Mouse (Mus musculus) c-Kit-positive CD71-positive TER-119-negative erythroid progenitor cells, embryonic 14.5 days (primary cell): Measurements from ENCODE around the gene Galnt10.

ENCODE experiments used
- DNase-seq: peaks from one replicate; pipeline ENCODE4 v3.0.0-alpha.2; 2013; ENCODE audit warnings: low read depth

The Galnt10 gene

GRCm38 (mm10) chr11:57732410-57733281 lies 87.4 kb downstream of the Galnt10 start:
- DNase-seq = no peak

DNA sequence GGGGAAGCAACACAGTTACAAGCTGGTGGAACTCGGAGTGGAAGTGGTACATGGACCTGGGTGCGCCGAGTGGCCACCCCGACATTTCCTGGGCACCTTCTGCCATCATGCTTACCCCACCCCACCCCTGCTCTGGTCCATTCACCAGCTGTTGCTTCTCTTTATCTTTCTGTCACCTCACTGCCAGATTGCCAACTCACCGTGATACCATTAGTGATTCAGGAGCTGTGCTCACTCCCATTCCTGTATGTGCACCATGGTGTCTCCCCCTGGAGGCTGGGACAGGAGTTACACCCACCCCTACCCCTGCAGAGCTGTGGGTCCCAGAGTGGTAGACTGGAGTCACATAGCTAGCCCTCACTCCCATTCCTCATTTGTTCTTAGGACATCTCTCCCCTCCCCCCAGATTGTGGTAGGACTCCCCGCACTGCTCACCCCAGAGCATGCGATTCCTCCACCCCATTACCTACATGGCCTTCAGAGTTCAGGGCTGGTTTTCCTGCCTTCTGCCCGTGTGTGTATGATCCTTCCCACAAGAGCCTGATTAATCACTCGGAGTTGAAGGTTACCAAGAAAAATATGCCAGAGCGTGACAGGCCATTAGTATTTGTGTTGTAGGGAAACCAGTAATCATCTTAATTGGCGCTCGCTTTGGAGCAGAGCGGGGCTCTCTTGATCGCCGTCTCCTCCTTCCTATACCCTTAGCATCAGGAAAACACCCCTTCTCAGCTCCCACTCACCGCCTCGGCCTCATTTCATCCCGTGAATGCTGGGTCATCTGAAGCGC lies 102.2 kb downstream of the Galnt10 start:
- peak; percentile 11 for DNase-seq

- DNase-seq = no peak
Observed at GRCm38 (mm10) chr11:57753538-57754203, 108.4 kb downstream of the Galnt10 start.

DNA sequence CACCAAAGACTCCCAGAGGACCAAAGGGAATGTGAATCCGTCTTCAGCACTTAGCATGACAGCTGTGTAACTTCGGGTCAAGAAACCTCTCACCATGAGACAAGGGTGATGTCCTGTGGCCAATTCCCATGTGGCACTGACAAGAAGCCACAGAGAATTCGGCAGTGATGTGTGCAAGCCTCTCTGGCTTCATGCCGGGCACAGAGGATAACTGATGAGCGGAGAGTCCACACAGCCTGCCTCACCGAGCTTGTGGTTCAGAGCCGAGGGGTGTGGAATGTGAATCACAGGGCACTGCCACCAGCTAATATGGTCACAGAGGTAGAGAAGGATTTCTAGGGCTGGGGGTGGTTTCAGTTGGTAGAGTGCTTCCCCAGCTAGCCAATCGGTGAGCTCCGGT lies 113.4 kb downstream of the Galnt10 start:
- no peak for DNase-seq

DNA sequence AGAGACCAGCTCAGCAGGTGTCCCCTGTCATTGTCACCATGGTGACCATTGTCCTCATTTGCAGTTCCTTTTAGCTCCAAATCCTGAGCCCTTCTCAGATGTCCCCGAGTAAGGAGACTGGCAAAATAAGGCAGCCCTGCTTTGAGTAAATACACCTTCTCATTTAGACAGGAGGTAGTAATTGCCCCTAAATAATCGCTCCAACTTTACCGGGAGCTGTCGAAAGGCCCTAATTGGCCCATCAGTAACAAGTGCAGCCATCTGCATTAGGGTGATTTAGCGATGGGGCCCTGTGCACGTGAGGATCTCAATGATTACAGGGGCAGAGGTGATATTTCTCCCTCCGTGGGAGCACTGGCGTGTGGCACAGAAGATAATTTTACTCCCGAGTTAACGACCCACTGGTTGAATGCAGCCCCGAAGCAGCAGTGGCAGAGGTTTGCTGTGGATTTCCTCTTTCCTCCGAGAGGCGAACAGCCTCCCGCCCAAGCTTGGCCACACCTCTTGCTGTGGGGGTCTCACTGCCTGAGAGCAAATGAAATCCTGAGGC lies 115.3 kb downstream of the Galnt10 start:
- no peak for DNase-seq

GRCm38 (mm10) chr11:57761347-57761746 lies 116.1 kb downstream of the Galnt10 start:
- no peak for DNase-seq

- no peak for DNase-seq
Observed at GRCm38 (mm10) chr11:57764124-57764523, 118.9 kb downstream of the Galnt10 start.

GRCm38 (mm10) chr11:57766617-57767016 lies 121.4 kb downstream of the Galnt10 start:
- DNase-seq = no peak

DNA sequence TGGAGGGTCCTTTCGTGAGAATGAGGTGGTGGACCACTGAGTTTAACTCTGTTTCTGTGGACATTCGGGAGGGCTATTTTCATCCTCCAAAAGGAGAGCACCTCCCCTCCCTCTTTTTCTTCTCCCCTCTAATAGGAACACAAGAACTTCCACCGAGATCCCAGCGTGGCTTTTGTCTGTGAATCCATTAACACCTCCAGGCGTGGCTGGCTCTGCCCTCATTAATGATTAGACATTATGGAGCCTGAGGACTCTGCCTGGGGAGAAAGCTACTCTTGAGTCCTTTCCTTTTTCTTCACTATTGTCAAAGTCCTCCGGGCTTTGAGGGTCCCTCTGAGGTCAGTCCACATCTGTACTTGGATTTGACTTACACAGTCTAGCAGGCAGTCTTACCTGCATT lies 121.9 kb downstream of the Galnt10 start:
- DNase-seq = no peak

GRCm38 (mm10) chr11:57770776-57771175 lies 125.5 kb downstream of the Galnt10 start:
- DNase-seq = no peak

DNA sequence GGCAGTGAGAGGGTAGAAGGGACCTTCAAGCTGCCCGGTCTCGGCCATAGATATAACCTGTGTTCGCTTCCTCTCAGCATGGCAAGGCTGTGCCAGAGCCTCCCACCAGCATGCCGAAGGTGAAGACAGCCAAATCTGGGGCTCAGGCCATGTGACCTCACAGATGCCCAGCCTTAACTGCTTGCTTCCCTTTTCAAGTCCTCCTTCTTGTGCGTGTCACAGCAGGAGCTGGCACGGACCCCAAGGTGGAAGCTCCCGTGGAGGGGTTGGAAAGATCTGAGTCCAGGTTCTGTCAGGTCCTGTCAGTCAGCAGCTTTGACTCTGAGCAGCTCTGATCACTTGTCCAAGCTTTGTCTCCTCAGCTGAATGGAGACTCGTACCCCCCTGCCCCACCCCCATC lies 126.4 kb downstream of the Galnt10 start:
- DNase-seq = no peak

- DNase-seq = no peak
Observed at GRCm38 (mm10) chr11:57773479-57773878, 128.2 kb downstream of the Galnt10 start.

DNA sequence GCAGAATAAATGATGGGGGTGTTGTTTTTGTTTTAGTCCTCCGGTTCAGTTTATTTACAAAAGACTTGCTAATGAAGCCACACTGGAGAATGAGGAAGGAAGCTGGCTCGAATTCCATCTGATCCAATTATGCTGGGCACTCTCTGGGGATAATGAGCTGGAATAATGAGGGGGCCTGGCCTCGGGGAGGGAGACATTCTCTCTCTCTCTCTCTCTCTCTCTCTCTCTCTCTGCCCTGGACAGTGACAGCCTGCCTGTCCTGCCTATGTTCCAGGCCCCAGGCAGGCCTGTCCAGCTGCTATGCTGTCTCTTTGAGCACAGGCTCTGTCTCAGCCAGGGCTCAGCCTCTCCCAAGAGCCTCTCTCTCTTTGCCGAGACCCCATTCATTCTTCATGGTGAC lies 128.7 kb downstream of the Galnt10 start:
- DNase-seq = no peak

DNA sequence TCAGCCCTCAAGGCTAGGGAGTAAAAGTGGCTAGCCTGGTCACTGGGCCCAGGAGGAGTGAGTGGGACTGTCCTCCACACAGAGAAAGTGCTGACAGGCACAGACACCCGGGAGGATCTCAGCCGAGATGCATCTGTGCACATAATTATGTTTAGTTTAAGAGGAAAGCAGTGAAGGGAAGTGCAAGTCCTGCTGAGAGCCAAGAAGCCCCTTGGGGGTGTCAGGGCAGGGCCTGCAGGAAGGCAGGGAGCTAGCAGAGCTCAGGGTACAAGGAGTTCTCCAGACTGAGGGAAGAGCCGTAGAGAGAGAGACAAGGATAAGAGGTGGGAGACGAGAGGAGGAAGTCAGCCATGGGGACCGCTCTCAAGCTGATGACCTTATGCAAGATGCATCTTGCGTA lies 130.6 kb downstream of the Galnt10 start:
- no peak for DNase-seq

- no peak for DNase-seq
Observed at GRCm38 (mm10) chr11:57776546-57776945, 131.3 kb downstream of the Galnt10 start.

DNA sequence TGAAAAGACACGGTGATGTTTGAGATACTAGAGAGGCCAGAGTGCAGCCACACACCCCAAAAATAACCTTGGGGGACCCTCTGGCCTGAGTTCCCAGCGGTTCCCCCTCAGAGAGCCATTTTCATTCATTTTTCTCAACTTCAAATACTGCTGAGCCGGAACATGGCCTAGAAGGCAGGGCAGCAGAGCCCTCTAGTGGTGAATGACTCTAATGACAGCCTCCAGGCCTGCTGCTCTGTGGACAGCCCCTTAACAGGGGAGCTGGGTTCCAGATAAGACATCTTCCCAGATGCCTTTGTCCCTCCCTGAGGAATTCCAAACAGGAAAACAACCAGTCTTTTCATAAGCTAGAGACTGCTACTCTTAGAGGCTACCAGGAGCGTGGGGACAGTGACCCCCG lies 133.1 kb downstream of the Galnt10 start:
- peak; percentile 49 for DNase-seq

DNA sequence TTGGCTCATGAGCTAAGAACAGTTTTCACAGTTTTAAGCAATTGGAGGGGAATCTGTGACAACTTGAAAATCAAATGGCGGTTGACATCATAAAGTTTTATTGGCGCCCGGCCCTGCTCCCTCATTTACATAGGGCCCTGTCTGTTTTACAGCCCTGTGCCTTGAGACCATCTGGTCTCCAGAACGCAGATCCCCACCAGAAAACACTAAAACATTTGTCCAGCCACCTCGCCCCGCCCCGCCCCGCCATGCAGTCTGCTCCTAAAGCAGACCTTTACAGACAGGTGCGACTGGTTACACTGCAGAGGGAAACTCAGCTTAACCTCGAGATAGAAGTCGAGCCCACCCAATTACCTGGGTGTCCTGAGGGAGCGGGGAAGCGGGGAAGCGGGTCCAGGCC lies 134.6 kb downstream of the Galnt10 start:
- no peak for DNase-seq

DNA sequence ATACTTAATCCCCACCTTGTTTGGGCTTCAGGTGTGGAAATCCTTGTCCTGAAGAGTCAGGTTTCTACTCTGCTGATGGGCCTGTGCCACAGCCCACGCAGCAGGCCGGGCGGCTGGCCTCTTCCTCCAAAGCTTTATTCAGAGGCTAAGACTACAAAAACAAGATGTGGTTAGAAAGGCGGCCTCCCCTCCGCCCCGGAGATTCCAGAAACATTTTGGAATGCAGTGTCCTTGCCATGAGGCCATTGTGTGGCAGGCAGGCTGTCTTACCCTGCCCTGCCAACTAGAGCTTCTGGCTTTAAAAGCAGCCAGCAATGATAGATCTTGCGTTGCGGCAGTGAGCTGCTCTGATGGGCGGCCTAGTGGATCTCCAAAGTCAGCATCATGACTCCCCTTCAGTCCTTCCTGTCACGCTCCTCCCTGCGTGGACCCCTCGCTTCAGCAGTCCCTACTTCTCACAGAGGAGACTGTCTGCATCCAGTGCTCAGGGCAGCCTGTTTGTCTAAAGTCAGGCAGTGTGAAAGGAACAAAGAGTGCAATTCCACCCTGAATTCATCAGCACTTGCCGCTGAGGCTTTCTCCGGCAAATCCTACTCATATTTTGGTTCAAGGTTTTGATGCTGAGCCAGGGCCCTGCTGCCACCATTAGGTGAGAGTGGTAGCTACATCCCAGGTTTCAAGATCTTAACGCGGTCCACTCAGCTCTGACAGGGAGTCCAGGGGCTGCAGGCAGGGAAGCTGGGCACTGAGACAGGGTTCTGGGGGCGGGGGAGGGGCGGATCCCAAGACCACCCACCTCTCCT lies 141.6 kb downstream of the Galnt10 start:
- no peak for DNase-seq

- DNase-seq = peak; percentile 57
Observed at GRCm38 (mm10) chr11:57787913-57788312, 142.7 kb downstream of the Galnt10 start.

GRCm38 (mm10) chr11:57790866-57791535 lies 145.8 kb downstream of the Galnt10 start:
- DNase-seq = no peak

DNA sequence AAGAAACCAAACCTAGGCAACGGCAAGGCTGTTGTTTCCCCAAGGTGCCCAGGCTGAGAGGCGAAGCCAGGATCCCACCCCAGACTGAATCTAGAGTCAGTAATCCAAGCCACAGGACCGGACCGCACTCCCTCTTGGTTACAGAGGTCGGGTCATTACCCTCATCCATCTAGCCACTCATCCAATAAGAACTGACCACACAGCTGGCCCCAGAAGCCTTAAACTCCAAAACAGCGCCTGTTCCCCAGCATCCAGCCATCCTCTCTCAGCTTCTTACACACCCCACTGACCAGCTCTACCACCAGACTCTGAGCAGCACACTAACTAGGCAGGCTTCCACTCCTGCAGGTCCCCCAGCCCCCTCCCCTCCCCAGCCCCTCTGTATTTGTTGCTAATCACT lies 149.8 kb downstream of the Galnt10 start:
- no peak for DNase-seq
